Mouse (Mus musculus) C2C12 (cell line): ENCODE results near the gene Gnaq.

Source experiments
- CEBPB ChIP-seq: IDR thresholded peaks from one replicate; pipeline ENCODE4 v1.6.1; 2011; ENCODE audit warnings: low read depth, mild to moderate bottlenecking, control low read depth, moderate library complexity
- CTCF ChIP-seq: IDR thresholded peaks from one replicate; pipeline ENCODE4 v1.5.1; 2011; ENCODE audit not compliant: control insufficient read depth, insufficient read depth, insufficient read length
- MAX ChIP-seq: IDR thresholded peaks from one replicate; pipeline ENCODE4 v1.6.1; 2011; ENCODE audit warnings: mild to moderate bottlenecking, control low read depth
- MYOD1 ChIP-seq: IDR thresholded peaks from one replicate; pipeline ENCODE4 v1.6.1; 2011; ENCODE audit warnings: low read depth; ENCODE audit not compliant: control insufficient read depth, insufficient read length
- MYOG ChIP-seq: IDR thresholded peaks from one replicate; pipeline ENCODE4 v1.6.1; 2011; ENCODE audit not compliant: control insufficient read depth, insufficient read length; ENCODE audit errors: extremely low read depth
- USF1 ChIP-seq: IDR thresholded peaks from one replicate; pipeline ENCODE4 v1.6.1; 2011; ENCODE audit warnings: low read depth, mild to moderate bottlenecking, control low read depth, moderate library complexity

GRCm38 (mm10) chr19:16287307-16287706 is 154.7 kb downstream of the Gnaq start:
- TF ChIP-seq CTCF (no peak), MAX (no peak), USF1 (no peak), MYOD1 (no peak), CEBPB (no peak), MYOG (no peak)
